Mouse (Mus musculus) T-cell, adult 2 months (primary cell): ENCODE data around the gene Lsamp.

Source experiments
- DNase-seq: peaks from one replicate; pipeline ENCODE4 v3.0.0; 2022; ENCODE audit warnings: low spot score

The Lsamp gene

DNA sequence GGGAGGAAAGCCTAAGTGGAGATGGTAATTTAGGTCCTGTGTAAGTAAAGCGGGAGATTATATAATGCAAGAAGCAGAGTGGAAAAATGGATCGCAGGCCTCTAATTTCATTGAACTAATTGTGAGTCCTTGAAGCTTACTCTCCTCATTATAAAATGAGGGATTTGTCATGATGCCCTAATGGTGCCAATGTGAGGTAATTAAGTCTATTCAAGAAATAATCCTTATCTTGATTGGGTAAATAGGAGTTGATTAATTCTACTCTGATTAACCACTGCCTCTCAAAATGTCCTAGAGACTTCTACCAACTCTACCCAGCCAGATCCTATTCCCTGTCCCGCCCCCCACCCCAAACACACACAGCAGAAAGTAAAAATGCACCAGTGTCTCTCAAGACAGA lies 1802.5 kb downstream of the Lsamp start:
- DNase-seq, result no peak

DNA sequence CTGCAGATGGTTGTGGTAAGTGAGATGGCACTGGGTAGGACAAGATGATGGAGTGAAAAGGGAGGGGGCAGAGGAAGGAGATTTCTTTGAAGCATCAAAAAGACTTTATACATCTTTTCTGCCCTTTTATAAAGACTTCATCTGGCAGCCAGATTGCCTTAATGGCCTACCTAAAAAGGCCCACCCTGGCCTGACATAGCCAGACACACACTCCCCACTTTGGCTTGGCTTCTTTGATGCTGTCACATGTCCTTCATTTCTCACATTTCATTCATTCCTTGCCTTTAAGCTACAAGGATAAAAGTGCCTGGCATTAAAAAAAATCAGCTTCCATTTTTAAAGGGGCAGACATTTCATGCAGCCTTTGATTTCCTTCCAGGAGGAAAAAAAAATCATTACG lies 1803.0 kb downstream of the Lsamp start:
- DNase-seq, result no peak

DNA sequence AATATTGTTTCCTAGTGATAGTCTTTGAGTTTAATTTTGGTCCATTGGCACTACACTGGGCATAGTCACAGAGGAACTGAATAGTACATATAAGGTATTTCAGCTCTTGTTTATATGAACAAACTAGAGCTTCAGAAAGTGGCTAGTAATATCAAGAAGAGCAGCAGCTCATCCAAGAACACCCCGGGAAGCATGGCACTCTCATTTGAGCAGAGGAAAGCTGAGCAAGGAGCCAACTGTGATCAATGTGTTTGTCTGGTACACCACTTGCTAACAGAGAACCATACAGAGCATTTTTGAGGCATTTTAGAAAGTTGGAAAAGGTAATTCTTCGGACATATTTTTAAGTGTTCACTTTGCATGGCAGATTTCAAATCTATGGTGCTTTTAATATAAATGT lies 1805.9 kb downstream of the Lsamp start:
- no peak for DNase-seq

DNA sequence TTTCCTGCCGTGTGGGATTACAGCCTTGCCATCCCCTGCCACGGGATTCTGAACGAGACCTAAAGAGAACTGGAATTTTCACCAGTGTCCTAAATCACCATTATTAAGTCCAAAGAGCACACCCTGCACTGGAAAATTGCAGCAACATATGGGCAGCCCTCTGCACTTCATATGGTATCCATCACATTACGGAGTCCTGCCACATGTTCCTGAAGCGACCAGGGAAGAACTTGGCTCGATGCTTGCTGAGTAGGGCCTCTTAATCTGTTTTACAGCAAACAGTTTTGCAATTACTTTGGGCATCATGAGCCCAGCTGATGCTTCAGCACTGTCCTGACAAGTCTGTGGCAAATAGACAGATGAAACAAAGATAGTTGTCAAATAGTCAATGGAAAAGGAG lies 1836.2 kb downstream of the Lsamp start:
- no peak for DNase-seq

DNA sequence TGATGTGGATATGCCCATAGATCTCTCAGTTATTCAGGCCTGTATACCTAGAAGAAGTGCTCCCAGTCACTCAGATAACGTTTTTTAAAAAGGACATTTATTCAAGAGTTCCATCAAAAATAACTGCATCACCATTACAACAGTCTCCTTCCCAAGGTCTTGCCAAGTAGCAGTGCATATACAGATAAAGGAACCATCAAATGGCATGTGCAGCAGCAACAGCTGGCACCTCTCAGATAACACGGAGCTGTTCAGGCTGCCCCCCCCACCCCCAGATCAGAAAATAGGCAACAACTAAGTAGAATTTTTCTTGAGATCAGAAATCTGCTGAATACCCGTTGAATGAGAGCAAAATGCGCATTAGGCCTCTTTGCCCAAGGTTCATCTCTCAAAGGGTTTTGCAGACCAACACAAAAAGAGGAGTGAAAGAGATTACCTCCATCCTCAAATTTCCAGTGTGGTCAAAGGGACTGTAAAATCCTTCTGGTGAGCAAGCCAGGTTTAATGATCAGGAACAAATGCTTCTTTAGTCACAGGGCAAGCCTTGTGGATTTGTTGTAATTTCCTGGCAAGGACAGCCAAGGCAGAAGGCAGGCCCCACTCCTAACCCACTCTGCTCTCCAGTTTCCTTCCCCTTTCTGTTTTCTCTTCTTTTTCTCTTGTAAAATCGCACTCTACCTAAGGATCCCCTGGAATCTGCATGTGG lies 1842.9 kb downstream of the Lsamp start:
- no peak for DNase-seq

DNA sequence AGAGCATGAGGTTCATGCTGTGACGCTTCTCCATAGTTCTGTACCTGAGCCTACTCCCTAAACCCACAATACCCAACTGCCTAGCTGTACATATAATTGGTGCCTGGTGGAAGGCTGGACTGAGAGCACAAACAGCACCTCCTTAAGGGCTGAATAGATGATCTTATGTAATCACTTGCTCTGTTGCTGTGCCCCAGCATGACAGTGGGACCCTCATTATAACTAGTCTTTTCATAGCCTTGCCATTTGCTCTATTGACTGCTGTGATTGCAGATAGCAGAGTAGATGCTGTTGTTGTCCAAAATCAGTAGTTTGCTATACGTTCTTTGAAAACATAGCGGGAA lies 1843.4 kb downstream of the Lsamp start:
- DNase-seq, result no peak

DNA sequence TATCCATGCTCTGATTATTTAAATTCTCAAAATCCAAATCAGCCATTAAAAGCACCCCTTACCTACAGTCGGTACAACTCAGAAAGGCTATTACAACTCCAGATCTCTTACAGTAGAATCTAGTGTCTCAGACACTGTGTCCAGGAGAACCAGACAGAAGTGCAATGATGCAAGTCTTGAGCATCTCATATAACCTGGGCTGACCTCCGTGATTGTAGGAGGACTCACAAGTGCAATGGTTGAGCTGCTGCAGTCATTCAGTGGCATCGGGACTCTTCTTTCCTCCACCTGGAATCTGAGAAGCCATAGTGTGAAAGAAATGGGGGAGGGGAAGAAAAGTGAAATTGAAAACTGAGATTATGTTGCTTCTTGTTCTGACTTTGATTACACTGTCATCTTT lies 1850.5 kb downstream of the Lsamp start:
- DNase-seq, result no peak

DNA sequence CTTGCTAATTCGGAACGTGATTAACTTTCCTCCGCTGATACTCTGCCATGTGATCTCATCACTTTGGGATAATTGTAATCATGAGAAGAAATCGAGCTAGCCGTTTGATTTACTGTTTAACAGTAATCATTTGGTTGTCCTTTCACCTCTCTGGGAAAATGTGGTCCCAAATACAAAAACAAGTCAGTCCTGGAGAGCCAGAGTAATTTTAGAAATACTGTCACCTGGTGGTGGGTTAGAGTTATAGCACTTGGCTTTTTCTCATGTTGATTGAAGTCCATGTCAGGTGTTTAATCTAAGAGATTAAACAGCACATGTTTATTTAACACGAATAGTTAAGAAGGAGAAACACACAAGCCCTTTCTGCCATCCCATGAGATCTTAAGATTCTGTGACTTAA lies 1851.6 kb downstream of the Lsamp start:
- no peak for DNase-seq

DNA sequence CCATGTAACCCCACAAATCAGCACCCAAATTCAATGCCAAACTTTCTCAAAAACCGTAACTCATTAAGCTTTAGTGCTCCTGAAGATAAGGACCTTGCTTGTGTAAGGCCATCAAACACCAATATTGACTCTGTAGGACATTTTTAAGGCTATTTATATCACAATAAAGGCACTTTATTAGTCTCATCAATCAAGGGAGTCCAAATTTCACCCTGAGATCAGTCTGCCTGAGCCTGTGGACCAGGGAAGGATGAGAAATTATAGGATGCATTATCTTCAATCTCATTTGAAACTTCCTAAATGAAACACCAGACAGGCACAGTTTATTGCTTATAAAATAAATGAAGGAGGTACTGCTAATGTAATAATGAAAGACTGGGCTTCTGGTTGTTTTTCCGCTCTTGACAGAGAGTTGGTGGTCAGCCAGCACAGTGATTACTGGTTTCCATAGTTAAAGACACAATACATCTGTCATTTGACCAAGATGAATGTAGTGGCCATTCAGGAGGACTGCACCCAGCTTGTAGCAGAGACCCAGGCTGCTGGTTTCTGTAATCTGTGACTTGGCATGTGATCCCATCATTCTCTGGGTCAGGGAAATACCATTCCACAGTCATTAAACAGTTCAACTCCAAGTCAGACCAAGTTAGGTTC lies 1855.7 kb downstream of the Lsamp start:
- DNase-seq, result no peak

DNA sequence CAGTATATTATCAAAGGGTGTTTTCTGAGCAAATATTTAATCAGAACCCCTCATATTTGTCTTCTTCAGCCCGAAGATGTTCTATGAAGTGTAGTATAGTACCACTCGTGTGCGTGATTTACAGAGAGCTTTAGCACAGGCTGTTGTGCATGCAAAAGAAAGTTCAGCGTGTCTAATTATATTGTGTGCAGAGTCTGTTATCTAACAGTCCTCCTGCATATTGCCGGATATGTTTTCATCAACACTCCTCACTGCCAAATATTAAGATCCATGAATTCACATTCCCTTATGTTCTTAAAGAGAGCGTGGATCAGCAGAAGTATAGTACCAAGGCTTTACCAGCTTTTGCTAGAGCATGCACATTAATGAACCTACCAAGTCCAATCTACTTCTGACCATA lies 1862.7 kb downstream of the Lsamp start:
- DNase-seq, result no peak

DNA sequence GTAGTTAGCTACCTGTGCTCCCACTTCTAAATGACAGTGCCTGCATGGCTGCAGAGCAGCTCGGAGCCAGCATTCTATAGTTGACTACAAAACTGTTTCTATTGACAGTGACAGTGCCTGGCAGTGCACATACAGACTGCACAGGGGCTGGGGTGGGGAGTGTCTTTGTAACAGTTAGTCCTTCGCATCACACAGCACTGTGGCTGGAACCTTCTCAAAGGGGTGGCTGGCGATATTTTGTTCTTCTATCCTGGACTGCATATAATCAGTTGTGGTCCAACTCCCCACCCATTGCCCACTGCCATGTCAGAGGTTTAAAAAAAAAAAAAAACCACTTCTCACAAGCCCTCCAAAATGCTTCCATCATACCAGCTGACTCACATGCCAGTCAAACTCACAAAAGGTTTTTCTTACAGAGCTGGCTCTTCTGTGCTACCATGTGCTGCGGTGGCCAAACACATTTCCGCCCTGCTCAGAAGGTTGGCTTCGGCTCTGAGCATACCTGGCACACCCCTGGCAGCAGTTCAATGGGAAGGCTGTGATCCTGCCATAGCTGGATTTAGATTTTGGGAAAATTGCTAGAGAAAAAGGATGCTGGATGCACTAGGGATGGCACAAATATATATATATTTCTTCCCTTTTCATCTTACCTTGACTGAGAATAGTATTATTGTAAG lies 1887.9 kb downstream of the Lsamp start:
- no peak for DNase-seq

DNA sequence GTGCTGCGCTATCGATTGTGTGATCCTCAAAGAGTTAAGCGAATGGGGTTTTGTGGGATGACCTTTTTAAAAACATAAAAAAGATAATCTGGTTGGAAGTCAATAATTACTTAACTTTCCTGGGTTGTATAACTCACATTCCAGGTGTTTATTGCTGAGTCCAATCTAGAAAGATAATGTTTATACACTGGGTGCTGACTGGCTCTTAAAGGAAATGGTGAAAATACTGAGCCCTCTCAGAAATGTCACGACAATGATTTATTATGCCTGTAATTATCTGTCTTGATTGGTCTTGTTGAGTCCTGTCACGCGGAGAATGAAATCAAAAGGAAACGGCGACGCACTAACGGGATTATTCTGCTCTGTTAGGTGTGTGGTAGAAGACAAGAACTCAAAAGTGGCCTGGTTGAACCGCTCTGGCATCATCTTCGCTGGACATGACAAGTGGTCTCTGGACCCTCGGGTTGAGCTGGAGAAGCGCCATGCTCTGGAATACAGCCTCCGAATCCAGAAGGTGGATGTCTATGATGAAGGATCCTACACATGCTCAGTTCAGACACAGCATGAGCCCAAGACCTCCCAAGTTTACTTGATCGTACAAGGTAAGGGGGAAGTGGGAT lies 1904.5 kb downstream of the Lsamp start:
- DNase-seq, result no peak

DNA sequence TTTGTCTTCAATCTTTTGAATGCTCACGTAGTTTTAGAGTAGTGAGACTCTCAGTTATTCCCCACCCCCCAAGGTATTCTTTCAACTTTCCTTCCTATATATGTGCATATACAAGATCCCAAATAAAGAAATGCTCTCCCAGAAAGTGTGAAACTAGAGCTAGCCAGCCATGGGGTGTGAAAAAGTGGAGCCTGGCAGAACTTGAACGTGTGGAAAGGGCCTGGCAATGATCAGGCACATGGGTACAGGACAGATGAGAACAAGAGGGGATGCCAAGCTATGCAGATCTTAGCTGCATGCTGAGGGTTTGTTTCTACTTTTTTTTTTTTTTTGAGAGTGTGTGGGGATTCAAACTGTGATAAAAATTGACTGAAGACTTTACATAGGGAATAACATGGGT lies 1916.6 kb downstream of the Lsamp start:
- no peak for DNase-seq

DNA sequence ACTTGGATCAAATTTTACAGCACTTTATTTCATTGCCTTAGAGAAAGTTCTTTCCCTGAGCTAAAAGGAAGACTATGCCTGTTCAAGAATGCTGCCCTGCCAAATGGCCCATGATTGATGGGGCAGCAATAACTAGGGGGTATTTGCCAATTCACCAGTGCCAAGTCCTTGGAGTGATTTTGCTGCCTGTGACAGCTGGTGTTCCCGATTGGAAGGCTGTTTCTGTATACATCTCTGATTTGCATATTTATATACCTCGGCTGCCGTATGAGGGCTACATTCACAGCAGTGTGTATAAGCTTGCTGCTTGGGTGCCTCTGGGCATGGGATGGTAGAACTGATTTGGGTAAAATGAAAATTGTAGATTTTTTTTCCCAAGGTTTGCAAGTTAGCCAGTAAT lies 1919.5 kb downstream of the Lsamp start:
- no peak for DNase-seq

DNA sequence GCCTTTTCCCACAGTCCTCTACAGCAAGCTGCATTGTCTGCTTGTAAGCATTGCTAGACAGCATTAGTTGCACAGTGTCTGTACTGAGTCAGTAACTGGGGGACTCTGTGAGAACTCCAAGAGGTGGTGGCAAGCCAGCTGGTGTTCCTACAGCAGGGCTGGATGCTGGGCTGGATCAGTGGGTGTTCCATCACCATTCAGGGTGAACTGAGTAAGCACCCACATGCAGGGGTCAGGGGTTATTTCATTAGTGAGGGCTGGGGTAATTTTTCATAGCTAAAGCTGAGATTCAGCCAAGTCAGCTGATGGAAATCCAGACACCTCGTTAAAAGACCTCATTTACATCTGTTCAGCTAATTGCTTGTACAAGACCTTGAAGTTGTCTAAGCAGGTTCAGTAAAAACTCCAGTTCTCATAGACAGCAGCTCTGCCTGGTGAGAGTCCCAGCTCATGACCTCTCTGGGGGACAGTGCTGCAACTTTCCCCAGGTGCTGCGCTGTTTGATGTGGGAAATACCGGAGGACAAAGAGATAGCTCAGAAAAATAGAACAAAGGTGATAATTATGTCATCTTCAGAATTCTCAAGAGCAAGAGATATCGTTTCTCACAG lies 1928.5 kb downstream of the Lsamp start:
- no peak for DNase-seq

DNA sequence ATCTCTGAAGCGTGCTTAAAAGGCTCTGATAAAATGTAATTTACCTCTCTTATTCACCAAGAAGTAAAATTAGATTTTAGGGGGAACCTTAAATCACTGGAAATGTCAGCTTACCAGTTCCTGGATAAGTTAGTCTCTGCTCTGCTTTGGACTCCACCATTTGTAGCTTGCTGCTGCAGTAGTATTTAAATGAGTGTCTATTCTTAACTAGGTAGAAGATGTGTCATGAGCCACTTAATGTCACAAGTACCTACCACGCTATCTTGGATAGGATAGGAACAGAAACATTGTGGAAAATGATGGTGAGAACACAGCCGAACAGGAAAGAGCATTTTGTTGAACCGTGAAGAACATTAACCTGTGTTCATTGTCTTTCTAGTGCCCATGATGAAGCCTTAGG lies 1929.2 kb downstream of the Lsamp start:
- no peak for DNase-seq

DNA sequence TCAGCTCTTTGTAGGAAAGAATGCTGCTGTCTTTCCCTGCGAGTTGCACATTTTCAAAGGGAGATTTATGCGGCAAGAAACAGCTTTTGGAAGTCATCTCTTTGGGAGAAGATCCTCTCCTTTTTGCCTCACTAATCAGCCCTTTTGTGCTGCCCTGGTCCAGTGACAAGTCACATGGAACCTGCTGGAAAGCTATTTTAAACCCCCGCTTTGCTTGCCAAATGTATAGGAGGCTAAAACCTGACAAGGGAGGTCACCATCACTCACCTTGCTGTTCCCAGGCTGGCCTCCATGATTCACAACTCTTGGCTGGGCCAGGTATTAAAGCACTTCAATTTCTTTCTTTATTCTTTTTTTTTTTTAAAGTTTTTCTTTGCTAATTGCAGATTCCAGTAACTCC lies 1932.2 kb downstream of the Lsamp start:
- no peak for DNase-seq

DNA sequence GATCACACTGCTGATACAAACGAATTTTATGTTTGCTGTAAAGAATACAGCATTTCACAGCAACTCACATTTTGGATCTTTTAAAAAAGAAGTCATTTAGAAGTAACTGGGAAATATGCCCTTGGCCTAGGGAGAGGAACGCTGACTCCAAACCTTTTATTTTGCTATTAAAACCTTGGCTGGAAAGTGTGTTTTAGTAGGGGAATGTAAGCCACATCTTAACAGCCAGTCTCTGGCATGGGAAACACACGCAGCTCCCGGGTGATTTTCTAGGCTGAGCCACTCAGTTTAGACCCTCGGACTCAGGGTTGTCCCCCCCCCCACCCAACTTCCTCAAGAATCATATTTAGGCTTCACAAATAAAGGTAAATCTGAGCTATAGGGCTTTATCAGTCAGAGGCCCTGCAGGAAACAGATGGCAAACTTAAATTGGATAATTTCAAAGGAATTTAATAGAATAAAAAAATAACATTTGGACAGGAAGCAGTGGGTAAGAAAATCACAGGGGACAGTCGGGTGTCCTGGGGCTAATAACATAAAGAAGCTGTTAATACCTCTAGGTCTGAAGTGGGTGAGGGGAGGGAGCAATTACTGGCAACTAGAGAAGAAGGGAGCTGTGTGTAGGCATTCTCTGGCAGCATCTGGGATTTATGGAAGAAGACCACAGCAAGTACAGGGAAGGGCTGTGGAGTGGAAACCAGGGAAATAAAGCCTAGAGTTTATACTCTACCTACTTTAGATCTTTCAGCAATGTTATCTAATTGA lies 1933.1 kb downstream of the Lsamp start:
- DNase-seq, result no peak

DNA sequence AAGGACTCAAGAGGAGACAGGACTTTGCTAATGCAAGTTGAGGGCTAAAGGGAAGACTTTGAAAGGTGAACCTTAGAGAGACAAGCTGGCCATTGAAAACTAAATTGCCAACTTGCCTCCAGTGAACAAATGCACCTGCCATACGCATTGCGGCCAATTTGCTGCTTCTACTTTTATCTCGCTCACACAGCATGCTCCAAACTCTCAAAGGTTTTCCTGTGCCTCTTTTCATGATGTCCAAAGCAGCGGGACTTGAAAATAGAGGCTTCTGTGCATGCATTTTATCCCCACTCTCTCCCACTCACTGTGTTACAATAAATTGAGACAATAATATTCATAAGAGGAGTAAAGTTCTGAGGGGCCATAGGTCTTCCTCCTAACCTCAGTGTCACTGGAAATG lies 1945.4 kb downstream of the Lsamp start:
- DNase-seq, result no peak

DNA sequence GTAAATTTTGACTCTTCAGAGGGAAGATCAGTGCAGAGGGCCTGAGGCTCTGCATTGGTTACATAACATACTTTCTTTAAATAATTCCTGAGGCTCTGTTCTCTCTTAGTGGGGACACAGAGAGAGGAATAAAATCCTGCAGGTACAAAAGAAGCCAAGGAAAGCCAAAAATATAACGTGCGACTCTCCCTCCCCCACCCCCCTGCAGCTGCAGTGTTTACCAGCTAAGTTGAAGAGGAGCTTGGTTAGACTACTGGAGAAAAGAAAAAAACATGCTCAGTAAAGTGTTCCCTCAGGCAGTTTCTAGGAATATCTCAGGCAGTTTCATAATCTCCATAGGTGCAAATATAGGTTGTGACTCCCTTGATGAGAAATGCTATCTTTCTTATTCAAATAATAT lies 1951.5 kb downstream of the Lsamp start:
- no peak for DNase-seq

DNA sequence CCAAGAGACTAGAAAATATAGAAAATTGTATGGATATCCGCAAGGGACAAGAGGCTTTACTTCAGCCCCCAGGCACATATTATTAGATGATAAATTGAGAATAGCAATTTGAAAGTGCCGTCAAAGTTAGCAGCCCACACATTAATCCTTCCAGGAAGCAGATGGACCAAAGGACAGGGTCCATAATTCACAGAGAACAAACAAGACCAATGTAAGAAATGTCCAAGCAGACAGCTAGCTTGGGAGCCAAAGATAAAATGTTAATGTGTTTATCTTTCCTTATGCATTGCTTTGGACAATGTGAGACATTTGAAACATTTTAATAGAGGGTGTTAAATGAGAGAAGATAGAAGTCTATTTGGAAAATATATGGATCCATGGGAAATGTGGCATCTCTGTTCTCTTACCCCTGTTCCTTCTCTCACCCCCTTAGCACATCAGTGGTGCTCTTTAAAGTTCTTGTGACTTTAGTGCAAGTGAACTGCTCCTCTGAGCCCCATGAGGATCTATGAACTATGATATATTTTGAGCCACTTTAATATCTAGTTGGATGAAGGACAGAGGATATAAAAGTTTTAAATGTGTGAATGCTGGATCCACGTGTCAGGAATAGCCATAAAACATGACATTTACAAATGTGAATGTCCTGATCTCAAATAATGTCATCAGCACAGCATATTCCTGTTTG lies 1952.9 kb downstream of the Lsamp start:
- DNase-seq, result no peak
